Mouse (Mus musculus) common myeloid progenitor, adult 5-6 weeks (primary cell): ENCODE results near the gene Gstp3. TPM values are rescaled to one million over a fixed set of nuclear protein-coding genes. Genes with fewer than 3 reads are reported as not detected.
"Not testable (repeated sequence)": the region's sequence is repeated elsewhere in the genome, so short reads cannot be mapped to it uniquely, and the experiment has no call there.

Experiments
- ATAC-seq: replicated peaks from 2 replicates; pipeline ENCODE4 v1.8.0; 2016; ENCODE audit warnings: low read depth, mild to moderate bottlenecking, moderate TSS enrichment, inconsistent platforms; ENCODE audit not compliant: poor library complexity, severe bottlenecking
- total RNA-seq: library from RNA; stranded (forward); fragments of 200-1000, 187-1606 nt; gene quantifications from 2 replicates; pipeline ENCODE4 v1.2.3, GENCODE M21; 2017

Gene Gstp3
- total RNA-seq, 1 experiment from 2014 or later: 8.7 TPM

- ATAC-seq: no peak
Observed at GRCm38 (mm10) chr19:4066280-4066679, 6.9 kb upstream of the Gstp3 start.

- ATAC-seq: not testable (repeated sequence)
Observed at GRCm38 (mm10) chr19:4064501-4064900, 5.1 kb upstream of the Gstp3 start.

- not testable (repeated sequence) for ATAC-seq
Observed at GRCm38 (mm10) chr19:4063357-4063756, 4.0 kb upstream of the Gstp3 start.

- ATAC-seq: no peak
Observed at GRCm38 (mm10) chr19:4060899-4061465, 1.6 kb upstream of the Gstp3 start.

DNA sequence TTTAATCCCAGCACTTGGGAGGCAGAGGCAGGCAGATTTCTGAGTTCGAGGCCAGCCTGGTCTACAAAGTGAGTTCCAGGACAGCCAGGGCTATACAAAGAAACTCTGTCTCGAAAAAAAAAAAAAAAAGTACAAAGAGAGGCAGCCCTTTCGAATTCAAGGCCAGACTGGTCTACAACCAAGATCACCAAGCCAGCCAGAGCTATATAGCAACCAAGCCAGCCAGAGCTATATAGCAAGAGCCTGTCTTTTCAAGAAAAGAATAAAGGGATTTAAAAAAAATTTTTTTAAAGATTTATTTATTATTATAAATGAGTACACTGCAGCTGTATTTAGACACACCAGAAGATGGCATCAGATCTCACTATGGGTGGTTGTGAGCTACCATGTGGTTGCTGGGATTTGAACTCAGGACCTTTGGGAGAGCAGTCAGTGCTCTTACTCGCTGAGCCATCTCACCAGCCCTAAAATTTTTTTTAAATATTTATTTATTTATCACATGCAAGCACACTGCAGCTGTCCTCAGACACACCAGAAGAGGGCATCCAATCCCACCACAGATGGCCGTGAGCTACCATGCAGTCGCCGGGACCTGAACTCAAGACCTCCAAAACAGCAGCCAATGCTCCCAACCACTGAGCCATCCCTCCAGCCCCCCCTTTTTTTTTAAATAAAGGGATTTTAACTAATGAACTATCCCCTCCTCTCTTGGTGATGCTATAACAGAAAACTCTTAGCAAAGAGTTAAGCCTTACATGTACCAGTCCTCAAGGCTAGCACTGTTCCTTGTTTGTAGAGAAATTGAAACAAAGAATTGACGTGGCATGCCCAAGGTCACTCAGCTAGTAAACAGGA, 902 bp upstream of the Gstp3 start:
- ATAC-seq: not testable (repeated sequence)

DNA sequence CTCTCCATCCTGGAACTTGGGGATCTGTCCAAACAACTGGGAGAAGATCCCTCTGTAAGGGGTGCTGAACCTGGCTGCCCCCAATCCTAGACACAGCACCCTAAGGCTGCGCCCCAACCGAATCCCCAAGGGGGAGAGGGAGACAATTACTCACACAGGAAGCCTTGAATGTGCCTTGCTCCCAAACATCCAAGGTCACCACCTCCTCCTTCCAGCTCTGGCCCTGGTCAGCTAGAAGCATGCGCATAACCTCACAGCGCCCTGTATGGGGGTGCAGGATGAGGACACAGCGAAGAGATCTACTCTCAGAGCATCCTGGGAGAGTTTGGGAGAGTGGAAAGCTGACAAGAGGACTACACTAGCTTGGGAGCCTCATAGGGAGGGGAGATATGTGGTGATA, 788 bp downstream of the Gstp3 start:
- ATAC-seq: no peak

- no peak for ATAC-seq
Observed at GRCm38 (mm10) chr19:4057962-4058361, 1.4 kb downstream of the Gstp3 start.

- ATAC-seq: no peak
Observed at GRCm38 (mm10) chr19:4057389-4057788, 2.0 kb downstream of the Gstp3 start.

- no peak for ATAC-seq
Observed at GRCm38 (mm10) chr19:4056727-4057126, 2.6 kb downstream of the Gstp3 start.

GRCm38 (mm10) chr19:4055947-4056693, 3.2 kb downstream of the Gstp3 start:
- no peak for ATAC-seq

DNA sequence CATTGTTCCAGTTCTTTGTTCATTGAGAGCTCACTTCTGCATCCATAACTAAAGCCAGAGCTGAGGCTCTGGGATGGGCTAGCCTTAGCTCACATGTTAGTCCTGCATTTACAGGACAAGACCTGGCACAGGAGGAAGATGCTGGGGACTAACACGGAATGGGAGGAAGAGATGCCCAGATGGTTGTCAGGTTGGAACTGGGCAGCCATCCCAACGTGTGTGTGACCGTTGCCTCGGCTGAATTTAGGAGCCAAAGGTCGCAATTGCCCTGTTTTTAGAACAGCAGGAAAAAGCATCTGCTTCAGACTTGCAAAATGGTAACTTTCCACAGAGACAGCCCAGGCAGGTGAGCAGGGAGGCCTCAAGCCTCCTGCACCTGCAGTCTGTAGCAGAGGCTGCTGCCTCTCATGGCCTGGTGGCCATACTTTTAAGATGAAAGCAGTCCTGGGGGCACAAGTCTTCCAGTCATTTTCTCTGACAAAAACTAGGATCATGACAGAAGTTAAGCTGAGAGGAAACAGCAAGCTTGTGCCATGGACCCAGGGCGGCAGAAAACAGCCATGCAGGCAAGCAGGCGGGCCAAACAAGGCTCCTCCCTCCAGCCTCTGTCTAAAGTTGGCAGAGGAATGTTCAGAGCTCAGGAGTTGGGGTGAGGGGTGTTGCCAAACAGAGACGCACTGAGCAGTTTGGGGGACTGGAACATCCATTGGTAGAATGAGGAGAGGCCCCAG, 4.0 kb downstream of the Gstp3 start:
- ATAC-seq: no peak

- ATAC-seq: no peak
Observed at GRCm38 (mm10) chr19:4054613-4055012, 4.8 kb downstream of the Gstp3 start.

GRCm38 (mm10) chr19:4052516-4053030, 6.8 kb downstream of the Gstp3 start:
- no peak for ATAC-seq

DNA sequence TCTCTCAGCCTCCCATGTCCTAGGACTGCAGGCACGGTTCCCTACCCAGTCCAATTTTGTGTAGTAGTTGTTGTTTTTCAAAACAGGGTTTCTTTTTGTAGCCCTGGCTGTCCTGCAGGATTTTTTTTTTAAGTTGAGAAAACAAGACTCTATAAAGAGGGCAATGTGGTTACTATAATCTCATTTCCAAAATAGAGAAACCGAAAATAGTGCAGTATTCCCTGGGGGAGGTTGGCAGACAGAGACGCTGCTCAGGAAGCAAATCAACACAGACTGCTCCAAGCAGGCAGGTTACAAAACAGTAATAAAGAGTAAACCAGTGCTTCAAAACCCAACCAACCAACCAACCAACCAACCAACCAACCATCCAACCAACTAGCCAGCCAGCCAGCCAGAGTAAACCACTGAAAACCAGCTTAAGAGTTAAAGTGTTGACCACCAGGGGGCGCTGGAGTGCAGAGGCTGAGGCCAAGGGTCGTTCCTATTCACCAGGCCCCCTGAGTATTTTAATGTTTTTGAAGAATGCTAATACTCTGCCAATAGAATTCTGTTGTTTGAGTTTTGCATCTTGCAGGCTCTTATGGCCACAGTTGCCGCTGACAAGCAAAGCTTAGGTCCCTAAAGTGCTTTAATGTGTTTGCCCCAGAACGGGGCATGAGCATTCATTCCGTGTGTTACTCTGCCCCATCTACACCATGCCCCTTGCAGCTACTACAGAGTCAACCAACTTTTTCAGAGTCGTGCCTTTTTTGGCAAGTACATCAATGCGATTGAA, 7.4 kb downstream of the Gstp3 start:
- 0 out of 2 replicates have a peak, but pooled peaks have one; percentile 45 for ATAC-seq

- ATAC-seq: no peak
Observed at GRCm38 (mm10) chr19:4051016-4051415, 8.4 kb downstream of the Gstp3 start.

DNA sequence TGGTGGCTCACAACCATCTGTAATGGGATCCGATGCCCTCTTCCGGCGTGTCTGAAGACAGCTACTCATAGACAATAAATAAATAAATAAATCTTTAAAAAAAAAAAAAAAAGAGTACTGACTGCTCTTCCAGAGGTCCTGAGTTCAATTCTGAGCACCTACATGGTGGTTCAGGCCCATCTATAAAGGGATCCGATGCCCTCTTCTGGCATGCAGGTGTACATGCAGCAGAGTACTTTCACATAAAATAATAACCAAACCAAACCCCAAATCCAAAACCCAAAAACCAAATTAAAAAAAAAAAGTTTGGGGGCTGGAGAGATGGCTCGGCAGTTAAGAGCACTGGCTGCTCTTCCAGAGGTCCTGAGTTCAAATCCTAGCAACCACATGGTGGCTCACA, 10.3 kb downstream of the Gstp3 start:
- not testable (repeated sequence) for ATAC-seq

- peak; percentile 69 for ATAC-seq
Observed at GRCm38 (mm10) chr19:4047859-4048258, 11.5 kb downstream of the Gstp3 start.

DNA sequence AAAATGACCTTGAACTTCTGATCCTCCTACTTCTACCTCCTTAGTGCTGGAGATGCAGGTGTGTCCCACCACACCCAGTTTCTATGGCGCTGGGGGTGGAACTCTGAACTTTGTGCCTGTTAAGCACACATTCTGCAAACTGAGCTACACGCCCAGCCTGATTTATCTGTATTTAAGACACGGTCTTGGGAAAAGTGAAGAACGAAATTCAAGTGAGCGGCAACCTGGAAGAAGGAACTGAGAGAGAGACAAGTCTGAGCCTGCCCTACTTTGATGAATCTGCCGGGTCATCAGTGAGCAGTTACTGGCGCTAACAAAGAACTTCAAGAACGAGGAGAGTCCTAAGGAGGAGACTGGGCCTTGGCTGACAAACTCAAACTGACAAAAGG, 12.5 kb downstream of the Gstp3 start:
- no peak for ATAC-seq
